Mouse (Mus musculus): ENCODE measurements around the gene Smim1.

Gene Smim1

DNA sequence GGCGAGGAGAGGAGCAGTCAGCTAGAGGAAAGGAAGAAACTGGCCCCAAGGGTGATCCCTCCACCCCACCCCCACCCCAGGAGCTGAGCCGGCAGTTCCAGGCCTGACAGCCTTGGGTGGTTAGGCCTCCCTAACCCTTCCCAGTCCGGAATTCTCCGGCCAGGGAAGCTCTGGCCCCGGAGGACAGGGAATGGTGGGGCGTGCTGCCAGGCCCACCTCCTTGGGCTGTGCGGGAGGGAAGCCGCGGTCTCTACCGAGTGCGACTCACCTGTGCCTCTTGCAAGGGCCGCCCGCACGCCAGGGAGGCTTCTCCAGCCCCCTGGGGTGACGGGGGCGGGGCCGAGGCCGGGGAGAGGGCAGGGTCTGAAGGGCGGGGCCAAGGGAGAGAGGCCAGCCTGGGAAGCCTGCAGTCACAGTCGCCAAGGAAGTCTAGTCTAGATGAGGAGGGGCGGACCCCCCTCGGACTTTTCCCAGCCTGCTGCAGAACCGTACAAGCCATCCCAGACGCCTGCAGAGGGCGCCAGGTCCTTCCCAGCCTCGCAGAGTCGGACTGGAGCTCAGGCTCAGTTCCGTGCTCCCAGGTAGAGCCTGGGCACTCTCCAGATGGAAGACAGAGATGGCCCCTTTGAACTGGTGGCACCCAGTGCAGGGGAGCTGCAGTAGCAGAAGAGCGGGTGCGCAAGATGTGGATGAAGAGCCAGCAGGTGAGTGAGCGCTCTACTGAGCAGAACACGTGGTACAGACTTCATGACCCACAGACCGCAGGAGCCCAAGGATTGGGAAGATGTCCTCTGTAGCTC lies at the start of gene Smim1:
Gene Smim1, minus strand, starts transcription at position 590 of the 800 bp plus-strand sequence.
- peak; percentile 44 to 51 for DNase-seq (ENCODE audit: low spot score in 2 of 2)

DNA sequence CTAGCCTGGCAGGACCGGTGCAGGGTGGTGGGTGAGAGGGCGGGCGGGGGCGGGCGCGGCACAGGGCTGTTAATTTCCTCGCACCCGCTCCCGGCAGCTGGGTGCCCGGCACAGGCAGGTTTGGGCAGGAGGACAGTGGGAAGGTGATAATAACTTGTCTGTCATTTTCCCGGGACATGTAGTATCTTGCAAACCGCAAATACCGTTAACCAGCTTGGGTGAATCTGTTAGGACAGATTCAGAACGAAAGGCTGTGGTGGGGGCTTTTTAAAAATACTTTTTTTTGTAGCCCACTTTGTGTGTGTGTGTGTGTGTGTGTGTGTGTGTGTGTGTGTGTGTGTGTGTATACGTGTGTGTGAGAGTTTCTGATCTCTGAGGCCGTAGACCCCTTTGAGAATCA lies 45.9 kb upstream of the Smim1 start:
- no peak for DNase-seq (ENCODE audit: low spot score in 2 of 2)

DNA sequence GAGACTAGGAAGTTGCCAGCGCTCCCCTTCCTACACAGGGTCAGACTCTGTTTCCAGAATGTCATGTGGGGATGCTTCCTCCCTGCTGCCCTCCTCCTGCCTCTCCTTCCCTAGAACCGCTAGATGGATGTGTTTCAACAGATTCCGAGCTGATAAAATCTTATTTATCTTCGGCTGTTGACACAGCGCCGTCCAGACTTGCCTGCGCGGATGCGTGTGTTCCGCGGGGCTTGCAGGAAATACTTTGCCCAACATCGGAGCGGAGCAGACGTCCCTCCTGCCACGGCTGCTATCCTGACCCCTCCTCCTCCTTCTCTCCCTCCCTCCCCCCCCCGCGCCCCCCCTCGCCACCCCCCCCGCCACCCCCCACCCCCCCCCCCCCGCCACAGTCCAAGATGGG lies 45.5 kb upstream of the Smim1 start:
- no peak for DNase-seq (ENCODE audit: low spot score in 2 of 2)

DNA sequence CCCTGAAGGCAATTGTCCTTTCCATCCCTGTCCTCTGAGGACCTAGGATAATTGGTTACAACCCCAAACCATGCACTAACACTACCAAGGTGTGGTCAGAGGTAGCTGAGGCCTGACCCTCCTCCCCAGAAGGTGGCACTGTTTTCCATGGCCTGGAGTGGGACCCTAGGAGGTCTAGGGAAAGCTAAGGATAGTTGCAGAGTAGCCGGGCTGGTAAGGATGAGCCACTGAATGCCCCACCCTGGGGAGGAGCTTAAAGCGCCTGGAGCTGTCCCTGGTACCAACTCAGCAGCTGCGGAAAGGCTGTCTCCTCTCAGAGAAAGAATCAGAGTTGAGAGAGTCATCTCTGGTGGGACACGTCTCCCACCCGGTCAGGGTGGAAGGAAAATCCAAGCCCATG lies 44.9 kb upstream of the Smim1 start:
- DNase-seq (ENCODE audit: low spot score in 2 of 2), result no peak

DNA sequence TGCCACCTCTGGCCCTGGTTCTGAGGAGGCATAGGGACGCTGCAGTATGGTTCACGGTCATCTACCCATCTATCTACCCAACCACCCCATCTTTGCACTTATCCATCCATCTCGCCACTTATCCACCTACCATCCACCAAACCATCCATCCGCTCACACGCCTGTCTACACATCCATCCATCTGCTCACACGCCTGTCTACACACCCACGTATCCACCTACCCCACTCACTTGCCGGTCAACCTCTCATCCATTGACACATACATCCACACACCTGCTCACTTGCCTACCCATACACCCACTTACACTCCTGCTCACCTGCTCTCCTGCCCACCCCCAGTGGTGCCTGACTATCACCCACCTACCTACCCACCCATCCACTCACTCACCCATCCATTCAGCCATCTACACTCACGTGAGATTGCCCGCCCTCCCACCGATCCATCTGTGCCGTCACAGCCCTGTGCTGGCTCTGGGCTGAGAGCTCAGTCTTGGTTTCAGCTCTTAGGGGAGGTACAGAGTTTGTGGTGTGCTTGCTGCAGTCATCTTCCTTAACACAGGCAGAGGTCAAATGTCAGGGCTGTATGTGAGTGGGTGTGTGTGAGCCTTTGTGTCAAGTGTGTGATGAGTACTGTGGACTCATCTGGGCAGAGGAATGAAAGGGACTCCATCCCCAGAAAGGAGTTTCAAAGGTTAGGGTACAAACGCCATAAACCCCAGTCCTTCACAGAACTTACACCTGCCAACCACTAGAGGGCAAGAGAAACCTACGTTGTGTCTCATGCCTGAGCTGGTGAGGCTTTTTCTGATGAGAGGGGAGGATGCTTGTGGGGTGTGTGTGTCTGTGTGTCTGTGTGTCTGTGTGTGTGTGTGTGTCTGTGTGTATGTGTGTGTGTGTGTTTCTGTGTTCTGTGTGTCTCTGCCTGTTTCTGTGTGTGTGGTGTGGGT lies 39.1 kb upstream of the Smim1 start:
- DNase-seq (ENCODE audit: low spot score in 2 of 2), result no peak

DNA sequence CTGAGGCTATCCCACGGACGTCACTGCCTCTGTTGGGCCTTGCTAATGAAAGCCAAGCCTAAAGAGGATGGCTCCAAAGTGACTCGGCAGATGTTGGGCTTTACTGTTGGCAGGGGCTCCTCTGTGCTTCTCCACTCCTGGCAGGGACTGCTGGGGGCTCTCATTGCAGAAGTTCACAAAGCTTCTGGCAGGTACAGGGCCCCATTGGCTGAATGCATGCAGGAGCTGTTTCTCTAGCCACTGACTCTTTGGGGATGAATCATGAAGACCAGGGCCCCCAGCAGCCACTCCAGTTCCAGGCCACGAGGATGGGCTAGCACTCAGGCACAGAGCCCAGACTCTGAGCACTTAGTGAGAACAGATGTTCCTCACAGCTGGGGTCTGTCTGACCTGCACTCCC lies 31.7 kb upstream of the Smim1 start:
- no peak for DNase-seq (ENCODE audit: low spot score in 2 of 2)

DNA sequence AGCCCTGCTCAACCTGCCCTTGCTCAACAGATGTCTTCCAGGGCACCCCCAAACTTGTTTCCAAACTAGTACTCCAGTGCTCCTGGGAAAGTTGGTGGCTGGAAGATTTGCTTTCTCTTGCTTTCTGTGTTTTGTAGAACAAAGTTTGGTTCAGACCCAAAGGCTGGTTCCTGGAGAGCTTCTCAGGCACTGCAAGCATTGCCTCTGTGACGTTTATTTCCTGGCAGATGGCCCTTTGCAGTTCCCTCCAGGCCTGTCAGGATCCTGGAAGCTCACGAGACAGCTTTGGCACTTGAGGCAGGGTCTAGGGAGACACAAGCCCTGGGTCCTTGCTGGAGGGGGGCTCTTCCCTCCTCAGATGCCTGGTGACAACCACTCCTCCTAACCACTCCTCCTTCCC lies 30.6 kb upstream of the Smim1 start:
- DNase-seq (ENCODE audit: low spot score in 2 of 2), result no peak

DNA sequence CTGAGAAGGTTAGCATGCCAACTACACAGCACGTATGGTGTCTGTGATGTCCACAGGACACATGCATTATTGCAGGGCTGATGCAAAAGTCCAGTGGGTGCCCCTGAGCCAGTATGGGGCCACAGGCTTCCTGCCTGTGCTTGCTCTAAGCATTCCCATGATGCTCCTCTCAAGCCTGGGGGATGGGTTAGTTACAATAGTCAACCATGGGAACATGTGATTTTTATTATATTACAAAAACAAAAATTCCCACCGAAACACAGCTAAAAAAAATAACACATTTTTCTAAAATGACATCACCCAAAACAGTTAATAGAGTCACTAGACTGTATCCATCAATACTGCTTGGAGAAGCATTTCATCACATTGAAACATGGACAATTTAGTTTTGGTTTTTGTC lies 30.0 kb upstream of the Smim1 start:
- no peak for DNase-seq (ENCODE audit: low spot score in 2 of 2)

DNA sequence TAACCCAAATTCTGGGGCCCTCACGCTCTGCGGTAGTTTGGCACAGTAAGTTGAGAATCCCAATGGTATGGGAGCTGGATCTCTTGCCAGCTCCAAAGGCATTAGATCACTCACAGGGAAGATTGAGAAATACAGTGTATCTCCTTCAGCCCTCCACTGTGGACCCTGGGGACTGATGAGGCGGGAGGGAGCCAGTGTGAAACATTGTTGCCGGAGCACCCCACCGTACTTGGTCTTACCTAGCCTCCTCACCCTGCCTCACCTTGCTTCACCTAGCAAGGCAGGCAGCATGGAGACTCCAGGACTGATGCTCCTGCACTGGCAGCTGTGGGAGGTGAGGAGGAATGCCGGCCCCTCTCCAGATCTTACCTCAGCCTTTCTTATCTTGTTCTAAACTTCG lies 29.5 kb upstream of the Smim1 start:
- DNase-seq (ENCODE audit: low spot score in 2 of 2), result no peak

DNA sequence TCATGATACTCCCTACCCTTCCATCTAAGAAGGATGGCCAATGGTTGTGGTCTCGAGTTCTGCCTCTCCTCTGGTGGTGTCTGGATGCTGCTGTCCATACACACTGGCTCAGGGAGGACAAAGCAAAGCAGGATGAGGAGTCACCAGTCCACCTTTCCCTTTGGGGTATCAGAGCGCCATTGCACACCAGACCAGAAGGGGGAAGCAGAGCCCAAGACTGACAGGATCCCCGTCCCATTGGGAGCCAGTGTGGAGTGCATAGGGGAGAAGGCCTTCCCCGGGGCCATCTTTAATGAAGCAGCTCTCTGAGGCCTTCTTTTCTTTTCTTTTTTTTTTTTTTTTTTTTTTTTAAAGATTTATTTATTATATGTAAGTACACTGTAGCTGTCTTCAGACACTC lies 27.0 kb upstream of the Smim1 start:
- DNase-seq (ENCODE audit: low spot score in 2 of 2), result no peak

DNA sequence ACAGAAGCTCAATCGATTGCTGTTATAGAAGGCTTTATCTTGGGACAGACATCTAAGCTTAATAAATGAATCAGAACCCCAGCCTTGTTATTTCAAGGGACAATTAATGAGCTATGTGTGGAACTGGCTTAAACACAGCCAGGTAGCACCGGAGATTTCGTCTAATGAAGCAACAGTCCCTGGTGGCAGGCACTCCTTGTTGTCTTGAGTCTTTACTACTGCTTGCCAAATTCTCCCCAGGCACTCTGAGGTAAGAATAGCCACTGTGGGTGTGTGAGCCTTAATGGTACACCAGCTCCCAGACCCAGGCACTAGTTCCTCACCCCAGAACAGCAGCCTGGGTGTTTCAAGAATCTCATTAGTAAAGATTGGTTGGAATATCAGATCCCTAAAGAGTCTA lies 25.4 kb upstream of the Smim1 start:
- DNase-seq (ENCODE audit: low spot score in 2 of 2), result no peak

DNA sequence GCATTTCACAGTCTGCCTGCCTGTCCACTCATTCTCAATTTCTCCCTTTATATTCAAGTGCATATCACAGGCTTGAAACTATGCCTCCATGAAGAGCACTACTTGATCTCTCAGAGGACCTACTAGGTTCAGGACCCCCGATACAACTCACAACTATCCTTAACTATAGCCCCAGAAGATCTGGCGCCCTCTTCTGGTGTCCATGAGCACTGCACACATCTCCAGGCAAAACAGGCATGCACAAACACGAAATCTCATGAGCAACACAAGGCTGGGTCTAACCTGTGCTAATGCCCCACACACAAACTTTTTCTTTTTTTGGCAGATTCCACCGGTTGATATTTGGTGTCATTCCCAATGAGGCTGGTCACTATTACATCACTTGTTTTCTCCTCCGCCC lies 19.8 kb upstream of the Smim1 start:
- no peak for DNase-seq (ENCODE audit: low spot score in 2 of 2)

DNA sequence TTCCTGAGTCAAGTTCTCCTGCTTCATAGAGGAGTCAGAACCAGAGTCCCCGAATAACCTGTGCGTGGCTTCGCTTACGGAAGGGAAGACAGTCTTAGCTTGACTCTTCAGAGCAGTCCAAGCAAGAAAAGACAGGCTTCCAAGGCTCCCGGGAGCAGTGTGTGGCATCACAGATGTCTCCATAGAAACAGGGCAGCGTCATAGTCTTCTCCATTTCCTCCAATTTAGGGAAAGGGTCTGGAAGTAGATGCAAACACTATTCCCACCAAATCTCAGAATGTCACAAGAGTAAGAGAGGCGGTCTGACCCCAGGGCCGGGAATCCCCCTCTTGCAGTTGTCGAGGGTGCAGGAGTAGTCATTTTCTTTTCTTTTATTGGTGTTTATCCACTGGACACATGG lies 16.5 kb upstream of the Smim1 start, which contains the start of gene Ccdc27:
Gene Ccdc27, minus strand, starts transcription at position 101 of the 400 bp plus-strand sequence.
- no peak for DNase-seq (ENCODE audit: low spot score in 2 of 2)

DNA sequence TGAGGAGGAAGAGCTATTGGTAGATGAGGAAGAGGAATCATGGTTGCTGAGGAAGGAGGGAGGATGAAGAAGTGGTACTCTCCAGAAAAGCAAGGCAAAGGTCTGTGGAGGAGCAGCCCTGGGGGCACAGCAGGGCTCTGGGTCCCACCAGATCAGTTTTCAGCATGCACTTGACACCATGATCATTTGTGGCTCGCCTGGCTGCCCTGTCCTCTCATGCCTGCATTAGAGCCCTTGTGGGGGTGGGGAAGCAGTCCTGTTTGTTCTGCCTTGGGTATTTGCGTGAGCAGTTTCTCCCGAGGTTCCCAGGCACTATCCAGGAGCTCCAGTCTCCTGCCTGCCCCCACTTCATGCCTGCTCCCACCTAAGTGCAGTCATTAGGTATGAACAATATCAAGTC lies 11.1 kb upstream of the Smim1 start:
- no peak for DNase-seq (ENCODE audit: low spot score in 2 of 2)

DNA sequence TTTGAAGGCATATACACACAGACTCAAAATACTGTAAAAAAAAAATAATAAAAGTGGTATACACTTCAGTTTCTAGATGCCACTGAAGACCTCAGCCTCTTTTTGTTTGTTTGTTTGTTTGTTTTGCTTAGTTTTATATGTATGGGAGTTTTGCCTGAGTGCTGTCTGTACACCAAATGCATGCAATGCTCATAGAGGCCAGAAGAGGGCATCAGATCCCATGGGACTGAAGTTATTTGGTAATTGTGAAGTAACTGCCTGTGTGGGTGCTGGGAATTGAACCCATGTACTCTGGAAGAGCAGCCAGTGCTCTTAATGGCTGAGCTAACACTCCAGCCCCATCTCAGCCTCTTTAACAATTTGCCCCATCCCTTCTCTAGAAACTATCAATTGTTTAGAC lies 2.6 kb upstream of the Smim1 start:
- no peak for DNase-seq (ENCODE audit: low spot score in 2 of 2)

DNA sequence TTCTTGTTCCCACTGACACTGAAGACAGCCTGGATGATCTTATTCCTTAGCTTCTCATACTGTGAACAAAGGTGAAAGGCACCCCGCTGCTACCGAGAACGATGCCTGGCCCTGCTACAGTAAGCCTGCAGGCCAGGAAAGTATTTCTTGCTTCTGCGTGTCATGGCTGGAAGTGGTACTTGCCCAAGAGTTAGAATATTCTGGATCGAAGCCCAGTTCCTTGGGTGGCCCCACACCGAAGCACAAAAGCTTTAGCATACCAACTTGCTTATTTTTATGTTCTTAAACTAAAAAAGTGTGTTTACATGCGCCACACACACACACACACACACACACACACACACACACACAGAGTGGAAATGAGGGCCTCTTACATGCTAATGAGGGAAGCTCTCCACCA lies 2.0 kb upstream of the Smim1 start:
- no peak for DNase-seq (ENCODE audit: low spot score in 2 of 2)

DNA sequence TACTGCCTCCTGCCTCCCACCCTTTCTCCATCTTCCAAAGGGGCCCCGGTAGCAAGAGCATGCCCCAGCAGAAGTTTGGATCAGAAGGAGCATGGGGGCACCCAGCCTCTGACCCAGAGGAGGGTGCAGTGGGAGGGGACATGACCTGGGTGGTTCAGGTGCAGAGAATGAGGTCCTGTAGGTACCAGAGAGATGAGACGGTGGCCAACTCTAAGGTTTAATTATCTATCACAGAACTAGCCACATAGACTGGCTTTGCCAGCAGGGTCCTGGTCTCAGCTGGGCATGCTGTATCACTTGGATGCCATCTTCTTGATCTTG lies 371 bp upstream of the Smim1 start:
- DNase-seq (ENCODE audit: low spot score in 2 of 2), result no peak

DNA sequence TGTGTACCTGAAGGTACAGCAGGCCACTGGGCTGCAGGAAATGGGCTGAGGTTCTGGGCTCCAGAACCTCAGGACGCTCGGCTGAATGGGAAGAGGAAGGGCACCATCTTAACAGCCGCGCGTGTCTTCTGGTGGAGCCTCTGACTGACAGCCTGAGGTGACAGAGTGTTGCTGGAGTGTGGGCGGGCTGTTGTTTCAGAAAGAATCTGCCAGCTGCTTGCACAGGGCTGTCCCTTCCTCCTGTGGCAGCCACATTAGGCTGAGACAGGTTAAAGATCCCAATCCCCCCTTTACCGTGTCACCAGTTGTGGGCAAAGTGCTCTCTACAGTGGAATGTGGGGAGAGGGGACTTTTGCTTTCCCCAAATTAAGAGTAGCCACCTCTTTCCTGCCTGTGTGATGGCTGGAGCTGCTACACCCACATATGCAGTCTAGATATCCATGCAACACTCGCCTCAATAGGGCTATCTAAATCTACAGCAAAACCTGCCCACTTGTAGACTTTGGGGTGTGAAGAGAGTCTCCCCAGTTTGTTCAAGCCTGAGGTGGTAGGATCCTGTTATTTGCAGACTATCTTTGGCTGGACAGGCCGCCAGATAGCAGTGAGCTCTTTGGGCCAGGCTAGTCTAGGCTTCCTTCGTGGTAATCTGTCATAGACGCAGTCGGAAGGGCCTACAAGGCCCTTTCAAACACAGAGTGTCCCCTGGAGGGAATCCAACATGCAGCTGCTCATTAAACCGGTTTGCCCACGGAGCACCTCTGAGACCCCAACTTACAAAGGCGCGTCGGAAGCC lies 1.1 kb downstream of the Smim1 start:
- no peak for DNase-seq (ENCODE audit: low spot score in 2 of 2)

DNA sequence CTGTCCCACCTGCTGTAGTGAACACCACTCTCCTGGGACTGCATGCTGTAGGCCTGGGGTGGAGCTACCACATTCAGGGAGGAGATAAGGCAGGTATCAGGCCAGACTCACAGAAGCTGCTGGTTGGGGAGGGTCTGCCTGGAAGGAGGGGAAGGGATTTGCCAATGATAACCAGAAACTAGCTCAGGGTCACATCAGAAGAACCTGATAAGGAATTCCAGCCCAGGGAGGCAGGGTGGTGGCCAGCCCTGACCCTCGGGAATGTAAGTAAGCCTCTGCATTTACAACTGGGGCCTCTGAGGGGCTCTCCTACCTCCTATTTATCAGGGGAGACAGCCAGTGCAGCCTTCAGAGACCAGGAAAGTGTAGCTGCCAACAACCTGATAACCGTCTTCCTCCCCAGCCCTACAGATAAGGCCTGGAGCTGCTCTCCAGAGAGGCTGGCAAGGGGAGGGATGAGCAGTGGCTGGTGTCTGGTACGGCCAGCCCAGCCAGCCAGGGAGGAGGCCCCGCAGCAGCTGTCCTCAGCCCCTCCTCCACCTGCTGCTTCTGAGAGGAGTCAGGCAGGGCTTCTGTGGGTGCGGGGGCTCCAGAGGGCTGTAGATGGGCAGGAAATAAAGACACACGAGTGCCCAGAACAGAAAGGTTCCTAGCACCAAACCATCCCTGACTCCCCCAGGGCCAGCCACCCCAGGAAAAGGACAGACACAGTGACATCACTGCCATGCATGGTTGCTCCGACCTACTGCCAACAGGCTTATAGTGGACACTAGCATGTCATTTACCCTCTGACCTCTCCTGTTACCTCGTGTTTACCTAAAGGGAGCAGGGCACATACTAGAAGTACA lies 2.1 kb downstream of the Smim1 start:
- peak; percentile 25 to 47 for DNase-seq (ENCODE audit: low spot score in 2 of 2)

DNA sequence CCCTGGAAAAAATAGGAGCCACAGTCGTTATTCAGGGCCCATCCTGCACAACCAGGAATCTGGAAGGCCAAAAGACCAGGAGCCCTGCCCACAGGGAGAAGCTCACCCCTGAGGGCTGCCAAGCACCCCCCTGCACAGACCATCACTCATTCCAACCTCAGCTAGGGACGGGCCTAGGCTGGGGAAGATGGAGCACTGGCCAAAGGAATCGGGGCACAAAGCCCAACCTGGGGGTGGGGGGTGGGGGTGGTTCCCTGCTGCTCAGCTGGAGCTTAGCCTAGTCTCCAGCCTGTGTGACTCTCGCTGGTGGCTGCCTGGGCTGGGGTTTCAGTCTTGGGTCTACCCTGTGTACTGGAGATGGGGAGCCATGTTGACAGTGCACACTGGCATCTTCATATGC lies 3.2 kb downstream of the Smim1 start:
- DNase-seq (ENCODE audit: low spot score in 2 of 2), result no peak

DNA sequence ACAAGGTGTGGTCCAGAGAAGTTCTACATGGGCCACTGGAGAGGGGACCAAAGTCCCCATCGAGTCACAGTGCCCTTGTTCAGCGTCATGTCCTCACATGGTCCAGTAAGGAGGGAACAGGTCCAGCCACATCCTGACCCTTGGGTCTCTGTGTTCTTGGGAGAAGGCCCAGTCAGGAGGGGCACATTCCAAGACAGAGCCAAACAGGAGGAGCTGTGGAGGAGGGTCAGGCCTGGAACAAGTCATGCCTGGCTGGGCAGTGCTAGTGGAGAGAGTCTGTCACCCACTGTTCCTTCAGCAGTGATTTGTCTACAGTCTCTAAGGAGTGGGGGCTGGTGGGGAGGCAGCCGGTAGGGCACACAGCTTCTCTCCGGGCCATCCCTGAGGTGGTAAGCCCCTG lies 3.6 kb downstream of the Smim1 start:
- DNase-seq (ENCODE audit: low spot score in 2 of 2), result no peak
